In genomic region chr13:63261676-63262075, GRCm38 (mm10) we compare ENCODE assay signal across 12 mouse cellular contexts.
DNase-seq lines count a peak whose midpoint lies in the region; ATAC-seq and TF ChIP-seq lines count a peak whose summit lies in the region.
"Had no signal": no experiment of that assay in that cellular context is flagged by ENCODE, and none has a peak within 500 bp of the region (broad histone marks: within the 10 kb centered on the region; RNA-seq: fewer than 3 reads in every experiment).

No protein-coding gene starts in this region.

- H3K27ac ChIP-seq in intestine, embryonic 14.5 days (ENCODE audit: low read depth) = peak overlapping the region; percentile 54; the same call in 1 of the 2 replicates
- no peak overlapping the region for H3K27ac ChIP-seq in intestine, embryonic 15.5 days
- H3K27ac ChIP-seq in thymus, adult 2 months (ENCODE audit: control insufficient read depth, insufficient read depth, low read length) = peak overlapping the region; percentile 72
- peak overlapping the region; percentile 63; the same call in 1 of the 2 replicates for H3K27ac ChIP-seq in limb, embryonic 13.5 days

- H3K4me3 ChIP-seq in intestine, embryonic 14.5 days (ENCODE audit: low read depth, low read length) = no peak overlapping the region
- no peak overlapping the region for H3K4me3 ChIP-seq in intestine, embryonic 15.5 days (replicated peaks)
- no peak overlapping the region for H3K4me3 ChIP-seq in thymus, adult 2 months (ENCODE audit: control insufficient read depth, insufficient read depth, low read length)
- no peak overlapping the region for H3K4me3 ChIP-seq in limb, embryonic 13.5 days
- H3K4me3 ChIP-seq: lung, embryonic 15.5 days; midbrain, embryonic 12.5 days had no signal

- WGBS in intestine, embryonic 14.5 days = 85% methylated on average over 3 of the region's 3 CpGs
- WGBS in intestine, embryonic 15.5 days = 94% methylated on average over 3 of the region's 3 CpGs
- WGBS in thymus, adult 2 months = 10% methylated on average over 3 of the region's 3 CpGs
- WGBS in limb, embryonic 13.5 days = 89% methylated on average over 3 of the region's 3 CpGs

- no peaks in the 10 kb centered on the region for H3K9me3 ChIP-seq in intestine, embryonic 14.5 days (ENCODE audit: control insufficient read depth, low read length)
- no peaks in the 10 kb centered on the region for H3K9me3 ChIP-seq in intestine, embryonic 15.5 days
- no peaks in the 10 kb centered on the region for H3K9me3 ChIP-seq in limb, embryonic 13.5 days
- H3K9me3 ChIP-seq: lung, embryonic 15.5 days; midbrain, embryonic 12.5 days had no signal

- H3K27me3 ChIP-seq in intestine, embryonic 14.5 days (replicated peaks; ENCODE audit: control insufficient read depth, insufficient read depth, low read length) = no peaks in the 10 kb centered on the region
- H3K27me3 ChIP-seq in intestine, embryonic 15.5 days (replicated peaks) = no peaks in the 10 kb centered on the region
- no peaks in the 10 kb centered on the region for H3K27me3 ChIP-seq in thymus, adult 2 months (ENCODE audit: control insufficient read depth, insufficient read depth, low read length)
- no peaks in the 10 kb centered on the region for H3K27me3 ChIP-seq in limb, embryonic 13.5 days
- H3K27me3 ChIP-seq: lung, embryonic 15.5 days had no signal

- no peak for TF ChIP-seq POLR2A in thymus, adult 2 months (IDR thresholded peaks at IDR 0.05; ENCODE audit: control insufficient read depth, extremely low read depth, insufficient read depth, low read length, poor library complexity)

- TF ChIP-seq CTCF in thymus, adult 2 months (IDR thresholded peaks at IDR 0.05; ENCODE audit: borderline replicate concordance, control insufficient read depth, extremely low read depth, insufficient read depth, low read length, poor library complexity) = no peak

- H3K9ac ChIP-seq in intestine, embryonic 14.5 days (ENCODE audit: low read length) = no peak overlapping the region
- no peak overlapping the region for H3K9ac ChIP-seq in intestine, embryonic 15.5 days
- no peak overlapping the region for H3K9ac ChIP-seq in limb, embryonic 13.5 days
- H3K9ac ChIP-seq: hindbrain, embryonic 14.5 days; lung, embryonic 15.5 days; midbrain, embryonic 12.5 days had no signal

- ATAC-seq in intestine, embryonic 14.5 days (replicated peaks; ENCODE audit: low FRiP score, low TSS enrichment, low read depth) = no peak
- ATAC-seq in intestine, embryonic 15.5 days = no peak
- ATAC-seq in limb, embryonic 13.5 days (ENCODE audit: low FRiP score, low read depth) = no peak
- no peak for ATAC-seq in erythroblast, adult 5-6 weeks (replicated peaks; ENCODE audit: low FRiP score, poor library complexity, severe bottlenecking)

- no peak overlapping the region for H3K4me2 ChIP-seq in intestine, embryonic 14.5 days (ENCODE audit: low read length)
- no peak overlapping the region for H3K4me2 ChIP-seq in intestine, embryonic 15.5 days (replicated peaks)
- no peak overlapping the region for H3K4me2 ChIP-seq in limb, embryonic 13.5 days (replicated peaks)
- H3K4me2 ChIP-seq: hindbrain, embryonic 14.5 days; lung, embryonic 15.5 days; midbrain, embryonic 12.5 days had no signal

- DNase-seq in intestine, embryonic 14.5 days (ENCODE audit: low spot score) = no peak
- peak; percentile 46 for DNase-seq in thymus, adult 2 months
- no peak for DNase-seq in thymus, postnatal 25 days
- no peak for DNase-seq in left cerebral cortex, adult 11 months (ENCODE audit: low spot score)
- DNase-seq: adrenal gland, postnatal 10 days; retina, postnatal 1 day had no signal

- peaks cover 31% of the 10 kb centered on the region for H3K4me1 ChIP-seq in intestine, embryonic 14.5 days (replicated peaks; ENCODE audit: control insufficient read depth, insufficient read depth, low read length)
- H3K4me1 ChIP-seq in intestine, embryonic 15.5 days (replicated peaks) = peaks cover 43% of the 10 kb centered on the region
- peaks cover 44% of the 10 kb centered on the region for H3K4me1 ChIP-seq in thymus, adult 2 months (replicated peaks; ENCODE audit: control insufficient read depth, insufficient read depth, low read length)
- peaks cover 86% of the 10 kb centered on the region for H3K4me1 ChIP-seq in limb, embryonic 13.5 days

- peaks cover 24% of the 10 kb centered on the region for H3K36me3 ChIP-seq in intestine, embryonic 14.5 days (ENCODE audit: control insufficient read depth, insufficient read depth, low read length)
- H3K36me3 ChIP-seq in intestine, embryonic 15.5 days = peaks cover 3% of the 10 kb centered on the region; the same call in 1 of the 2 replicates
- no peaks in the 10 kb centered on the region for H3K36me3 ChIP-seq in thymus, adult 2 months (ENCODE audit: control insufficient read depth, insufficient read depth, low read length)
- peaks cover 71% of the 10 kb centered on the region for H3K36me3 ChIP-seq in limb, embryonic 13.5 days
- H3K36me3 ChIP-seq: midbrain, embryonic 12.5 days had no signal
